ENCODE assay signal across 8 mouse cellular contexts in the genomic region with DNA sequence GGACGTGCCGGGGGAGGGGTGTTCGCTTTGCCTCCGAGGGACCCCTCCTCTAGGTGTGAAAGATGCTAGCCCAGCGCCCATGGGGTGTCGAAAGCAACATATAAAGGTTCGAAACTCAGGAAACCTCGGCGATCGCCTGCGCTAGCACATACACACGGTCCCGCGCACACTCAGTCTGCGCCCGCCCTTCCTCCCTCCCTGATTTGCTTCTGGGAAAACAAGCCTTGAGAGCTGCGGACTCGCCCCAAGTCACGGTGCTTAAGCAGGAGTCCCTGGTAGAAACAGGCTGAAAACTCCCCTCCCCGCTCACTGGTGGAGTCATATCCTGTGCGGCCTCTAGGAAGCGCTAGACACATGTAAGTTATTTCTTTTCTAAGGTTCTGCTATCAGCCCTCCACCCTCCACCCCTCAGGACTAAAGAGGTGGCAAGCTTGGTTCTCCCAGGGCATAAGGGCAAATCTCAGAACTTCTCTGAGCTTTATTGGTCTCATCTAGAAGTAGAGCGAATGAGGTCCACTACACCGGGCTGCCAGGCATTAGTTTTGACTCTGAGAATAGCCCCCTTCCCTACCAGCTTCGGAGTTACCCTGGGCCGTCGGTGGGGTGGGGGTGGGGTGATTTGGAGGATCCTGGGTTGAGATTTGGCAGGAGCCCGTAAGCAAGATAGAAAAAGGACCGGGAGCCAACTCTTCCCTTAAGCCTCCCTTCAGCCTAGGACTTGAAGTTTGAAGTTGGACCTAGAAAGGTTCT. TPM values are rescaled to one million over a fixed set of nuclear protein-coding genes. Genes with fewer than 3 reads are reported as not detected.
DNase-seq lines count a peak whose midpoint lies in the region; ATAC-seq lines count a peak whose summit lies in the region.

No protein-coding gene starts in this region.

- peak; percentile 64 for ATAC-seq in intestine, embryonic 15.5 days
- ATAC-seq in megakaryocyte-erythroid progenitor cell, adult 5-6 weeks (replicated peaks; ENCODE audit: low FRiP score, low TSS enrichment, poor library complexity, severe bottlenecking) = peak; percentile 47

- peaks cover 9% of the 10 kb centered on the region for H3K4me1 ChIP-seq in intestine, embryonic 15.5 days (replicated peaks)

- no peaks in the 10 kb centered on the region for H3K9me3 ChIP-seq in intestine, embryonic 15.5 days

- peak overlapping the region; percentile 75 for H3K9ac ChIP-seq in intestine, embryonic 15.5 days

- no peaks in the 10 kb centered on the region for H3K36me3 ChIP-seq in intestine, embryonic 15.5 days

- H3K4me2 ChIP-seq in intestine, embryonic 15.5 days (replicated peaks) = peak overlapping the region; percentile 70

- no peaks in the 10 kb centered on the region for H3K27me3 ChIP-seq in intestine, embryonic 15.5 days (replicated peaks)

- DNase-seq in adrenal gland, adult 8-10 months = peak; percentile 97
- peak; percentile 86 for DNase-seq in embryo, embryonic 11.5 days (ENCODE audit: low read depth, low spot score)
- peak; percentile 87 to 91 for DNase-seq in gastrocnemius, postnatal 36 days
- DNase-seq in left cerebral cortex, postnatal 14 days (ENCODE audit: low spot score in 2 of 2) = peak; percentile 95 to 97
- peak; percentile 82 for DNase-seq in right cerebral cortex, postnatal 14 days
- peak; percentile 78 for DNase-seq in urinary bladder, postnatal 25 days (ENCODE audit: low spot score)

- H3K4me3 ChIP-seq in intestine, embryonic 15.5 days (replicated peaks) = peak overlapping the region; percentile 53

- under 1% methylated on average over 29 of the region's 29 CpGs for WGBS in intestine, embryonic 15.5 days

- H3K27ac ChIP-seq in intestine, embryonic 15.5 days = peak overlapping the region; percentile 98

- intact Hi-C loops in gastrocnemius, postnatal 36 days (cut with DNase I) = loop anchor here (2.0 to 5.0 kb wide), 5 partner anchors 108 to 808 kb away; no protein-coding TSS in a partner anchor
- intact Hi-C loops in left cerebral cortex, postnatal 14 days (cut with DNase I) = loop anchor here (2.0 to 5.0 kb wide), 4 partner anchors 108 to 818 kb away; a partner anchor contains a TSS

RNA-seq across cellular contexts. Expression of a gene that starts 1.2 kb away (rescaled TPM):
- 100 to 1,000 TPM; 127 to 531 (median 331) TPM for total RNA-seq in adrenal gland, adult 8-10 months (2022)
- total RNA-seq in gastrocnemius, postnatal 36 days (2021) = 10 to 100 TPM; 66.8 to 95.2 TPM
- 83.6 and 88.6 TPM in 2 replicates for polyA plus RNA-seq in intestine, embryonic 15.5 days (2015; fragmentation: Nextera tagmentation; extraction: Ambion mirVana)
- 10 to 100 TPM; 47.1 to 48.6 TPM for total RNA-seq in left cerebral cortex, postnatal 14 days (2021)
- 14.9 and 15.6 TPM in 2 replicates for total RNA-seq in megakaryocyte-erythroid progenitor cell, adult 5-6 weeks (2014; fragmentation: Nextera tagmentation)
- 167 and 256 TPM in 2 replicates for total RNA-seq in megakaryocyte-erythroid progenitor cell, adult 5-6 weeks (2017)

Comparison
In these comparisons a context has a peak if more than half of its experiments do, and no peak if none do; other contexts are left out.
1. Peak in every context shown above with its lines: DNase-seq, ATAC-seq, H3K4me3 ChIP-seq and H3K27ac ChIP-seq.